Mouse (Mus musculus): ENCODE data around the gene Orai1.

GRCm38 (mm10) chr5:123075576-123076418 is 60.9 kb downstream of the Orai1 start:
- TF ChIP-seq TAL1 (IDR thresholded peaks at IDR 0.05; ENCODE audit: low read length) (no peak), GATA1 (IDR thresholded peaks at IDR 0.05; ENCODE audit: low read length) (no peak)

Measured in erythroblast, embryonic 14.5 days (primary cell).